Comparison of ENCODE assay signal across 8 mouse cellular contexts in genomic region chr12:111430049-111430867, GRCm38 (mm10). TPM values are rescaled to one million over a fixed set of nuclear protein-coding genes. Genes with fewer than 3 reads are reported as not detected.
DNase-seq lines count a peak whose midpoint lies in the region; ATAC-seq lines count a peak whose summit lies in the region.

No protein-coding gene starts in this region.

- DNase-seq in 416B (ENCODE audit: low read depth): peak; percentile 63
- DNase-seq in NIH3T3 (ENCODE audit: low read depth): peak; percentile 90
- peak; percentile 36 to 48 for DNase-seq in heart, adult 9 months (ENCODE audit: low spot score in 2 of 2)
- peak; percentile 78 for DNase-seq in kidney, postnatal 10 days
- DNase-seq in ovary, postnatal 36 days (ENCODE audit: low spot score): no peak
- no peak for DNase-seq in right cerebral cortex, adult 2 months (ENCODE audit: low spot score in 2 of 2)

- peak; percentile 19 for ATAC-seq in megakaryocyte progenitor cell, adult 5-6 weeks (replicated peaks; ENCODE audit: poor library complexity)
- no peak for ATAC-seq in erythroid progenitor cell, adult 5-6 weeks (replicated peaks; ENCODE audit: low FRiP score, poor library complexity, severe bottlenecking)

RNA-seq across cellular contexts. Expression of gene Tnfaip2, which starts 12.0 kb away (rescaled TPM):
- 18.3 and 20.9 TPM in 2 replicates for total RNA-seq in megakaryocyte progenitor cell, adult 5-6 weeks (2015)
- total RNA-seq in megakaryocyte progenitor cell, adult 5-6 weeks (2017): 31.1 and 67.8 TPM in 2 replicates
- 75.7 and 109 TPM in 2 replicates for total RNA-seq in erythroid progenitor cell, adult 5-6 weeks (2015; ENCODE audit: low replicate concordance)
- 238 and 415 TPM in 2 replicates for total RNA-seq in erythroid progenitor cell, adult 5-6 weeks (2017; ENCODE audit: low replicate concordance)

RNA-seq across cellular contexts. Expression of gene Exoc3l4, which starts 13.4 kb away (rescaled TPM):
- total RNA-seq in megakaryocyte progenitor cell, adult 5-6 weeks (2015): 0.42 and 1.1 TPM in 2 replicates
- not detected in 2 replicates for total RNA-seq in megakaryocyte progenitor cell, adult 5-6 weeks (2017)
- total RNA-seq in erythroid progenitor cell, adult 5-6 weeks (2015; ENCODE audit: low replicate concordance): 2.2 TPM in 1 of 2 replicates, not detected in the other
- total RNA-seq in erythroid progenitor cell, adult 5-6 weeks (2017; ENCODE audit: low replicate concordance): not detected in 2 replicates

RNA-seq across cellular contexts. Expression of gene Lbhd2, which starts 23.6 kb away (rescaled TPM):
- 0.30 TPM in 1 of 2 replicates, not detected in the other for total RNA-seq in megakaryocyte progenitor cell, adult 5-6 weeks (2015)
- total RNA-seq in megakaryocyte progenitor cell, adult 5-6 weeks (2017): not detected in 2 replicates
- total RNA-seq in erythroid progenitor cell, adult 5-6 weeks (2015; ENCODE audit: low replicate concordance): not detected in 2 replicates
- not detected in 2 replicates for total RNA-seq in erythroid progenitor cell, adult 5-6 weeks (2017; ENCODE audit: low replicate concordance)

RNA-seq across cellular contexts. Expression of gene Cdc42bpb, which starts 52.7 kb away (rescaled TPM):
- total RNA-seq in megakaryocyte progenitor cell, adult 5-6 weeks (2015): 1.5 and 5.4 TPM in 2 replicates
- total RNA-seq in megakaryocyte progenitor cell, adult 5-6 weeks (2017): 2.9 and 5.2 TPM in 2 replicates
- total RNA-seq in erythroid progenitor cell, adult 5-6 weeks (2015; ENCODE audit: low replicate concordance): 0.42 and 9.7 TPM in 2 replicates
- total RNA-seq in erythroid progenitor cell, adult 5-6 weeks (2017; ENCODE audit: low replicate concordance): 0.64 and 9.7 TPM in 2 replicates

RNA-seq across cellular contexts. Expression of gene Gm266, which starts 55.4 kb away (rescaled TPM):
- not detected in 2 replicates for total RNA-seq in megakaryocyte progenitor cell, adult 5-6 weeks (2015)
- total RNA-seq in megakaryocyte progenitor cell, adult 5-6 weeks (2017): not detected in 2 replicates
- total RNA-seq in erythroid progenitor cell, adult 5-6 weeks (2015; ENCODE audit: low replicate concordance): 1.8 TPM in 1 of 2 replicates, not detected in the other
- not detected in 2 replicates for total RNA-seq in erythroid progenitor cell, adult 5-6 weeks (2017; ENCODE audit: low replicate concordance)

Comparison
In these comparisons a context has a peak if more than half of its experiments do, and no peak if none do; other contexts are left out.
1. DNase-seq: peak in 416B (single experiment), NIH3T3 (single experiment), heart, adult 9 months (2 of 2) and kidney, postnatal 10 days (single experiment); none in ovary, postnatal 36 days (single experiment) and right cerebral cortex, adult 2 months (0 of 2).